12 mouse cellular contexts compared by ENCODE assay signal in the genomic region with DNA sequence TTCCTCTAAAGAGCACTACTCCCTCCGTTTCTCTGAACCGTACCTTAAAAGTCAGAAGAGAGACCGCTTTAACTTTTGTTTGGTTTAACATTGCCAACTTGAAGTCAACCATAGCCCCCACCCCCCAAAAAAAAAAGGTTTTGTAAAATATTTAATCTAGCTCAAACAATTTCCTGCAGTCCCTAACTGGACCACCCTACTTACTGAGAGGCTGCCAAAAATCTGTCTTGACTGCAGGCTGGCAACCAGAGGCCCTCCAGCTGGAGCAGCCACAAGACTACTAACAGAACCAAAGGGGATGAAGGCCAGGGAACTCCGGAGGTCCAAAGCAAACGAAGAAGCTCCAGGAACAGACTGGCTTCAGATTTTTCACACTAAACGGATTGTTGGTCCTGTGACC.
A peak's percentile ranks its signal among the peaks of the same experiment; 100 is the strongest.
DNase-seq lines count a peak whose midpoint lies in the region; ATAC-seq and TF ChIP-seq lines count a peak whose summit lies in the region.
"Had no signal": no experiment of that assay in that cellular context is flagged by ENCODE, and none has a peak within 500 bp of the region (broad histone marks: within the 10 kb centered on the region; RNA-seq: fewer than 3 reads in every experiment).

No protein-coding gene starts in this region.

- TF ChIP-seq EP300 in liver, embryonic 14.5 days (IDR thresholded peaks at IDR 0.05; ENCODE audit: low read depth), result no peak

- 33% methylated on average over 6 of the region's 6 CpGs for WGBS in heart, embryonic 11.5 days (ENCODE audit: insufficient replicate concordance)
- 12% methylated on average over 6 of the region's 6 CpGs for WGBS in lung, embryonic 15.5 days
- WGBS in liver, embryonic 14.5 days (ENCODE audit: insufficient replicate concordance), result 14% methylated on average over 6 of the region's 6 CpGs

- no peak overlapping the region for H3K4me3 ChIP-seq in heart, embryonic 11.5 days (ENCODE audit: low read depth, low read length)
- no peak overlapping the region for H3K4me3 ChIP-seq in lung, embryonic 15.5 days
- H3K4me3 ChIP-seq in brown adipose tissue, adult 24 weeks (ENCODE audit: insufficient read depth, low read depth, low read length), result no peak overlapping the region
- no peak overlapping the region for H3K4me3 ChIP-seq in liver, embryonic 14.5 days (ENCODE audit: insufficient read depth in 1 of 2, low read depth in 2 of 2, low read length in 2 of 2)
- H3K4me3 ChIP-seq: neural tube, embryonic 15.5 days had no signal

- peaks cover 67% of the 10 kb centered on the region for H3K27me3 ChIP-seq in heart, embryonic 11.5 days (ENCODE audit: control insufficient read depth, insufficient read depth, low read length)
- H3K27me3 ChIP-seq in lung, embryonic 15.5 days, result peaks cover 71% of the 10 kb centered on the region
- peaks cover 3% of the 10 kb centered on the region; the same call in 1 of the 2 replicates for H3K27me3 ChIP-seq in liver, embryonic 14.5 days (ENCODE audit: control insufficient read depth, insufficient read depth, low read length)

- peak overlapping the region; percentile 16; the same call in 1 of the 2 replicates for H3K4me2 ChIP-seq in heart, embryonic 11.5 days
- H3K4me2 ChIP-seq in lung, embryonic 15.5 days, result peak overlapping the region; percentile 16; the same call in 1 of the 2 replicates
- H3K4me2 ChIP-seq in liver, embryonic 14.5 days (ENCODE audit: low read depth), result peak overlapping the region; percentile 81
- H3K4me2 ChIP-seq: neural tube, embryonic 15.5 days had no signal

- DNase-seq in heart, postnatal 36 days, result no peak
- DNase-seq in lung, postnatal 14 days, result no peak
- DNase-seq in liver, embryonic 14.5 days (ENCODE audit: low read depth in 3 of 3, low spot score in 3 of 3), result no peak
- DNase-seq in adrenal gland, adult 8-10 months, result no peak
- DNase-seq in c-Kit-positive CD71-positive TER-119-positive erythroid progenitor cells, embryonic 14.5 days (ENCODE audit: low spot score), result no peak
- DNase-seq: cerebellum, adult 2 months had no signal

- no peaks in the 10 kb centered on the region for H3K9me3 ChIP-seq in heart, embryonic 11.5 days (replicated peaks; ENCODE audit: control insufficient read depth, low read length)
- no peaks in the 10 kb centered on the region for H3K9me3 ChIP-seq in lung, embryonic 15.5 days
- H3K9me3 ChIP-seq in liver, embryonic 14.5 days (ENCODE audit: control insufficient read depth, low read length), result no peaks in the 10 kb centered on the region
- H3K9me3 ChIP-seq: neural tube, embryonic 15.5 days had no signal

- peak overlapping the region; percentile 32; the same call in 1 of the 2 replicates for H3K27ac ChIP-seq in heart, embryonic 11.5 days (ENCODE audit: low read depth, low read length)
- peak overlapping the region; percentile 96 for H3K27ac ChIP-seq in lung, embryonic 15.5 days
- H3K27ac ChIP-seq in brown adipose tissue, adult 24 weeks (replicated peaks; ENCODE audit: low read depth, low read length), result peak overlapping the region; percentile 95
- H3K27ac ChIP-seq in liver, embryonic 14.5 days, result peak overlapping the region; percentile 93
- H3K27ac ChIP-seq: neural tube, embryonic 15.5 days had no signal

- no peak for TF ChIP-seq CTCF in liver, embryonic 14.5 days (IDR thresholded peaks at IDR 0.05; ENCODE audit: low read depth)

- intact Hi-C loops in heart, postnatal 36 days (cut with DNase I), result loop anchor here (5.0 to 10.0 kb wide), 3 partner anchors 339 to 582 kb away; no protein-coding TSS in a partner anchor

- H3K9ac ChIP-seq in heart, embryonic 11.5 days (ENCODE audit: low read depth, low read length), result 0 out of 2 replicates have a peak overlapping the region, but pooled peaks have one; percentile 10
- no peak overlapping the region; the same call in 1 of the 2 replicates for H3K9ac ChIP-seq in lung, embryonic 15.5 days
- H3K9ac ChIP-seq in liver, embryonic 14.5 days (replicated peaks), result peak overlapping the region; percentile 37
- H3K9ac ChIP-seq: neural tube, embryonic 15.5 days had no signal

- H3K36me3 ChIP-seq in heart, embryonic 11.5 days (ENCODE audit: control insufficient read depth, insufficient read depth, low read length), result no peaks in the 10 kb centered on the region
- no peaks in the 10 kb centered on the region for H3K36me3 ChIP-seq in lung, embryonic 15.5 days
- H3K36me3 ChIP-seq in liver, embryonic 14.5 days (replicated peaks; ENCODE audit: control insufficient read depth, insufficient read depth, low read depth), result no peaks in the 10 kb centered on the region
- H3K36me3 ChIP-seq: neural tube, embryonic 15.5 days had no signal

- no peak for ATAC-seq in heart, embryonic 11.5 days (replicated peaks; ENCODE audit: insufficient number of reproducible peaks, low FRiP score, low TSS enrichment)
- ATAC-seq in lung, embryonic 15.5 days (ENCODE audit: borderline replicate concordance, extremely low read depth, low FRiP score, low TSS enrichment), result no peak
- no peak for ATAC-seq in liver, embryonic 14.5 days (ENCODE audit: insufficient read depth)
- ATAC-seq: CD4-positive, CD25-positive, alpha-beta regulatory T cell, adult 4 months; inflammation-experienced regulatory T-cells, adult 6 months had no signal

- peaks cover 36% of the 10 kb centered on the region for H3K4me1 ChIP-seq in heart, embryonic 11.5 days (ENCODE audit: control insufficient read depth, insufficient read depth, low read length)
- peaks cover 57% of the 10 kb centered on the region for H3K4me1 ChIP-seq in lung, embryonic 15.5 days
- H3K4me1 ChIP-seq in brown adipose tissue, adult 24 weeks (ENCODE audit: control insufficient read depth, insufficient read depth, insufficient read length, low read length), result peaks cover 12% of the 10 kb centered on the region
- peaks cover 18 to 37% of the 10 kb centered on the region in 2 experiments for H3K4me1 ChIP-seq in liver, embryonic 14.5 days (replicated peaks; ENCODE audit: control insufficient read depth in 2 of 2, insufficient read depth in 2 of 2, low read length in 1 of 2)

Comparison
In these comparisons a context has a peak if more than half of its experiments do, and no peak if none do; other contexts are left out.
1. H3K27ac ChIP-seq: peak in every context shown above with its lines; median percentile 96 in lung, embryonic 15.5 days; 95 in brown adipose tissue, adult 24 weeks; 93 in liver, embryonic 14.5 days; 32 in heart, embryonic 11.5 days.
2. H3K4me2 ChIP-seq: peak in every context shown above with its lines; median percentile 81 in liver, embryonic 14.5 days; 16 in heart, embryonic 11.5 days; 16 in lung, embryonic 15.5 days.